Mouse (Mus musculus): ENCODE results near the gene Myh11.

Myh11 gene

DNA sequence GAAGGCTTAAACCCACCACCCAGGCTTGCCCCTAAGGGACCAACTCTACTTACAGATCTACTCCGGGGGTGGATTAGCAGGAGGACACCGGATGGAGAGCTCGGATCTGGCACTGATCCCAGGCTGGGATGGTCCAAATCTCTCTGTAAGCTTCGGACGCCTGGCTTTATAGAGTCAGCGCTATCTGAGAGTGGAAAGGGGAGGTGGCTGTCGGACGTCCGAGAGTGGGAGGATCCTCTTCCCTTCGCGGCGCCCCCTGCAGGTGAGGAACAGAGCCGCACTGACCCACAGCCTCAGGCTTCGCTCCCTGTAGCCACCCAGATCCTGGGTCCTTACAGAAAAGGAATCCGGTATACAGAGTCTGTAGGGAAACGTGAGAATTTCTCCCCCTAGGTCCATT, at the start of gene Myh11:
Gene Myh11 (minus strand): TSS at position 150 of the 400 bp plus-strand sequence.
- DNase-seq (ENCODE audit: low read depth, low spot score), result no peak

DNA sequence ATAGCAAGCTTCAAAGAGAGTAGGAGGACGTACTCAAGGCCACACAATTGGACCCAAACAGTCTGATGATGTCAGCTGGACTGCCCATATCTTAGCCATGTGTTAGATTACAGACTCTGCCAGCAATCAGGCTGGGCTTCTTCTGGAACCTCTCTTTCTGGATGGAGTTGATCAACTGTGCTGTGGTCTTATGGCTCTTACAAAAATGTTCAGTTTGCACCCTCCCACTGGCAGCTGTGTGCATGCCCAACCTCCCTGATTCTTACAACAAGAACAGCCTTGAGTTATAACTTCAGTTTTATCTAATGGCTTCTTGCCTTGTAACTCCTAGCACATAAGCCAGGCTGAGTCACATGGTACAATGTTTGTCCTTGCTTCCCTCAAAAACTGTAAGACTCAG, 37.0 kb upstream of the Myh11 start:
- DNase-seq (ENCODE audit: low read depth, low spot score), result no peak

DNA sequence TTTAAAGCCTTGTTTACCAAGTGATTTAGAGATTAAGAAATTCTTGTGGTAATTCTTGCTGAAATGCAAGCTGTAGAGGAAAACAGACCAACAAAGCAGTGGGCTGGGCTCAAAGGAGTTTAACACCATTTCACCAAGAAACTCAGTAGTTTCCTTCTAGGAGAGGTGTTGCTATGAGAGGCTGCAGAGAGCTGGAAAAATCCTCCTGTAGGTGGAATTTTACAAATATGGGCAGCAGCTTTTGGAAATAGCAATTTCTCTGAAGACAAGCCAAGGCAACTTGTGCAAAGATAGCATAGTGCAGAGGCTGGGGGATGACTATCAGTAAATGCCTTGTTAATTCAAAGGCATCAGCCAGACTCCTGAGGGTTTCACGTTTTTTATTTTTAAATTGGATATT, 29.3 kb upstream of the Myh11 start:
- DNase-seq (ENCODE audit: low read depth, low spot score), result peak; percentile 62

DNA sequence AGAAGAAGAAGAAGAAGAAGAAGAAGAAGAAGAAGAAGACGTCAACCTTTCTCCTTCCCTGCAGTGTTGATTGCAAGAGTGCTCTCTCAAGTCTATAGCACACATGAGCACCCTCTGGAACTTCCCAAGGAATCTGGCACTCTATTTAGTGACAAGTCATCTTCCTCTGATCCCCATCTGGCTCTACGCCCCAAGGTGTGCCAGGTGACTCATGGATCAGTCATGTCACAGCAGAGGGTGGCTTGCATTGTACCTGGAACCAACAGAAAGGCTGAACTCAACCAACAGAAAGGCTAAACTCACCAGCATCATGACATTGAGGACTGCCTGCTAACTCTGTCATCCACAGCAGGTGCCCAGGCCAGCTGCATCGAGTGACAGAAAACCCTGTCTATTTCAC, 28.5 kb upstream of the Myh11 start:
- DNase-seq (ENCODE audit: low read depth, low spot score), result no peak

DNA sequence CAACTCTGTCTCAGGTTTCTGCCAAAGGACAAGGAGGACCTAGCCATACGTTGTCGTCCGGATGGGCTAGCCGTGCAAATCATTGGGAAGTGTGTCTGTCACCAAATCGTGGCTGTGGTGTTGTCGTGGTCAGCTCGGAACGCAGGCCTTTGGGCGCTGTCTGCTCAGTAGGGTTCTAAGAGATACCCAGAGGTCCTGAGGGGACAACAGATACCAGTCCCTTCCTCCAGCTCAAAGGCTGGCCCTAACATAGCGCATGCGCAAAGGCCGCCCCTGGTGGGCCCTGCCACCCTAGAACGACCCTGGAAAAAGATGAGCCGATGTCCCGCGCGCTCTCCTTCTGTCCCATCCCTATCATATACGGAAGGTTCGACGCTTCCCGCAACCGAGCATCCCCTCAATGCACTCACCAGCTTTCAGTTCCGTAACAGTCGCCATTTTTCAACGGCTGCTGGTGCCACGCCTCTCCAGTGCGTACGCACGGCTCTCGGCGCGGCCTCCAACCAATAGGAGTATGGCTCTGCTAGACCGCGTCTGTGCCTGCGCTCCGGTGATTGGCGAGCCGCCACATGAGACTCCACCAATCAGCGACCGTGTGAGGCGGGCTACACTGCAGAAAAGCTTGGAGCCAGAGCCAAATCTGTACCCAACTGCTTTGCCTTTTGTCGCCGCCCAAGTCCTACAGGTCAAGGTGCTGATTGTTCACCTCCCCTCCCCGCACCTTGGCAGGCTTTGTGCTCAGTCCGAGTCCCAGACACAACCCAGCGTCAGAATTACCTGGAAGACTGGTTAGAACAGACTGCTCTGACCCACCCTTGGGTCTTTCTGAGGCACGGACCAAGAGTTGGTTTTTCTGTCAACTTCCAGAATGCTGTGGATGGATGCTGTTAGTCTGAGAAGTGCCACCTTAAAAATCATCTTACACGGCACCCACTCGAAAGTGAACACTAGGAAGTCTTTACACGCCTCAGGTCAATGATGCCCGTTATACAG, 26.0 kb upstream of the Myh11 start, which contains the start of gene Fopnl:
Gene Fopnl (minus strand): TSS at position 522 of the 993 bp plus-strand sequence.
- peak; percentile 95 for DNase-seq (ENCODE audit: low read depth, low spot score)

DNA sequence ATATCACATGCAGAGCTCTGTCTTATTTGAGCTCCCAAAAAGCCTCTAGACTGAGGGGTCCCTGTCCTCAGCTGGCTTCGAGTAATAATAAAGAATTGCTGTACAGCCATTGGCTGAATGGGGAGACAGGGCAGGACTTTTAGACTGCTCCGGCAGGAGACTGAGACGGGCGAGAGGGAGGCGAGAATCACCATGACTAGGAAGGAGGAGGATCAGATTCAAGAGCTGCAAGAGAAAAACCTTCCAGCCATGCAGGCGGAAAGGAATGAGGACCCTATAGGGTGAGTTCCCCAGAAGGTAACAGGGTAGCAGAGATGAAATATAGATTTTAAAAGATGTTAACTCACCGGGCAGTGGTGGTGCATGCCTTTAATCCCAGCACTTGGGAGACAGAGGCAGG, 21.7 kb upstream of the Myh11 start:
- no peak for DNase-seq (ENCODE audit: low read depth, low spot score)

DNA sequence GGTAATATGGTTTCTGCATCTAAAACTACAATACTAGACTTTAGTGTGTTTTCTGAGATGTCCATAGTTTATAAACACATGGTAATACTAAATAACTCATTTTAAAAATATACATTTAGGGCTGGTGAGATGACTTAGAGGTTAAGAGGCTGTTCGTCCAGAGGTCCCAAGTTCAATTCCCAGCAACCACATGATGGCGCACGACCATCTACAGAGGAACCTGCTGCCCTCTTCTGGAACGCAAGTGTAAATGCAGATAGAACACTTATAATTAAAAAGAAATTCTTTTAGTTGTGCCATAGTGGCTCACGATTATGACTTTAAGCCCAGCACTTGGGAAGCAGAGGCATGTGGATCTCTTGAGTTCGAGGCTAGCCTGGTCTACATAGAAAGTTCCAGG, 20.2 kb upstream of the Myh11 start:
- no peak for DNase-seq (ENCODE audit: low read depth, low spot score)

DNA sequence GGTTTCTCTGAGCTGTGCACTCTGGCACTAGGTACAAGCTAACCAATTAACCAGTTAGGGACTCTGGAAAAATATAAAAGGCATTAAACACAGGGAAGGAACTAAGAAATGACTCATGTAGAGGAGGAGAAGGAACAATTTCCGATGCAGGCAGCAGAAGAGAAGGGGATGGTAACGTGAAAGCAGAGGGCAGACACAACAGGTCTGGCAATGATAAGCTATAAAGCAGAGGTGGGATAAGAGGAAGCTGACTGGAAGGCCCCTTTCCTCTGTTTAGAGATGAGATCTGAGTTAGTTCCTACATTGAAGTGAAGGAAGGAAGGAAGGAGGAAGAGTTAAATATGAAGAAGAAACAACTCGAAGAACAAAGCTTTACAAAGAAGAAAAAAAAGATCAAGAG, 18.7 kb upstream of the Myh11 start:
- no peak for DNase-seq (ENCODE audit: low read depth, low spot score)

DNA sequence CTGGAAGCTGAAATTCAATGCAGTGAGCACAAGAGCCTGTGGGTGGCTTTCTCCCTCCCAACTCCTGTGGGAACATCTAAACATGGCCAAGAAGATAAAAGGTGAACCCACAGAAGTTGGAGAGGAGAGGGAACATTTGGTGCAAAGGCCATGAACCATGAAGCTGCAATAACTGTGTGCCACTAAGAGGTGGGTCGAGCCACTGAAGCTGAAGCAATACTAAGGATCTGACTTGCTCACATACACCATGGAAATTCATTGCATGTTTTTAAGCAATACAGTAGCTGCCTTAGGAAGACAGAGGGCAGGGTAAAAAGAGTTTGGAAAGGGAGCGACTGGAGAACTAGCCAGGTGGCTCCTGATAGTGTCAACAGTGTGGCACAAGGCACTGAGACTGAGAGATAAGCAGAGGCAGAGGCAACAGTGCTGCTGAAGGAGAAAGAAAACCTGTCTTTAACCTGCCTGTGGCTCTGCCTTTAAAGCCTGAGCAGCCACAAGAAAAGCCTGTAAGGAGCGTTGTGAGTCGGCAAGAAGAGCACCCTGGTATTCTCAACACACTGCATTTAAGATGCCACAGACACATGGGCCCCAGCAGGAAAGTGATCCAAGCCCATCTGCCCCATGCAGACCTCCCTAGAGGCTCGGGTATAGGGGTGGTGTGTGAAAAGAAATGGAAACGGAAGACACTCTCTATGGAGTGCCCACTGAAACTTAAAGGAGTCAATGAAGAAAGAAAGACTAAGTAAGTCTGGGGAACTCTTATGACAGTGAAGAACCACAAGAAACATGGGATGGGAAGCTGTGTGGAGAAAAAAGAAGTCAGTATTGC, 17.3 kb upstream of the Myh11 start:
- DNase-seq (ENCODE audit: low read depth, low spot score), result no peak

DNA sequence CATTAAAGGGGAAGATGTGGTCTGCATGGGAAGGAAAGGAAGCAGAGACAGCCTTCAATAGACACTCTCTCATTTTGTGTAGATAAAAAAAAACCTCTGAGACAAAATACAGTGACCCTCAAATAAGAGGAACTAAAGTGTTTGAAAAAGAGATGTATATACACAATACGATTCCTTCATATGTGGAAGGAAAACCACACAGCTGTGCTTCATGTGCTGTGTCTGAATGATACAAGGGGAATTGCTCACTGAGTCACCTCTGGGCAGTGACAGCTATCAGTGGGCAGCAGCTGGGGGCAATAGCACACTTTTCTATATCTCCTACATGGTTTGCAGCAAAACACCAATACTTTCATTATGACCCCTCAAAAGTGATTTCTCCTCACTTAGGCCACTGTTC, 16.2 kb upstream of the Myh11 start:
- no peak for DNase-seq (ENCODE audit: low read depth, low spot score)

DNA sequence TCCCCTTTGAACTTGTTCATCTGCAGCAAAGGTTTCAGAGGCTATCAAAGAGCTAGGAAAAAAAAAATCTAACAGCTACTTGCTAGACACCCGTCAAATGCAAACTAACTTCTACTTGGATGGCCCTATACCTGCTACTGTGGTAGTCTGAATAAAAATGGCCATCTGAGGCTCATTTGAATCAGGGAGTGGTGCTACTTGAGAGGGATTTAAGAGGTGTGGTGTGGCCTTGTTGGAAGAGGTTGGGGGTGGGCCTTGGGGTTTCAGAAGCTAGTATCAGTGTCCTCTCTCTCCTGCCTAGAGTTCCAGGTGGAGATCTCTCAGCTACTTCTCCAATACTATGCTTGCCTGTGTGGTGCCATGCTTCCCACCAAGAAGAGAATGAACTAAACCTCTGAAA, 15.3 kb upstream of the Myh11 start:
- DNase-seq (ENCODE audit: low read depth, low spot score), result no peak

DNA sequence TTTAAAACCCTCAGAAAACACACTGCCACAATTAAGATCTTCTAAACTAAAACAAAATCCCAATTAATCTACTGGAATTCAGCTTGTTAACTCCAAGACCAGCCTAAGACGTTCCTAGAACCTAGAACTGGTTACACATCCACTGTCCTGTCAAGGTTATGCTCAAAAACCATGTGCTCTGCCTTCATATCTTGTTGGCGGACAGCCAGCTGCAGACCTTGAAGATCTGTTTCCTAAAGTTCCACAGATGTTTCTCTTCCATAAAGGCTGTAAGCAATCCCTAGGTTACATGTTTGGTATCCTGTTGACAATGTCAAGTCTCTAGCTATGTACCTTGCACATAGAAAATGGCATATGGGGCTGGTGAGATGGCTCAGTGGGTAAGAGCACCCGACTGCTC, 13.6 kb upstream of the Myh11 start:
- DNase-seq (ENCODE audit: low read depth, low spot score), result no peak

DNA sequence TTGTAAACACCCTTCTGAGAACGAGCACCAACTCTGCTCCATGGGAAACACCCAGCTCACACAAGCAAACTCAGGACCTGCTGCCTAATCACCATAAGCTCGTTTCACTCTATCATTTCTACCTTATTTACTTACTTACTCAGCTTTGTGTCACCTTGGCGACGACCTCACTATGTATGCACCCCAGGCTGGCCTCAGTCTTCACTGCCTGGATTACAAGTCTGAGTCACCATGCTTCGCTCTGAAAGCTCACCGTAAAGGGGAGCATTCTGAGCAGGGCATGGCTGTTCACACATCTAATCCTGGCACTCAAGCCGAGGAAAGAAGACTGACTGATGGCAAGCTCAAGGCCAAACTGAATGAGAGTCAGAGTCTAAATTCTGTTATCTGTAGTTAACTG, 12.5 kb upstream of the Myh11 start:
- no peak for DNase-seq (ENCODE audit: low read depth, low spot score)

DNA sequence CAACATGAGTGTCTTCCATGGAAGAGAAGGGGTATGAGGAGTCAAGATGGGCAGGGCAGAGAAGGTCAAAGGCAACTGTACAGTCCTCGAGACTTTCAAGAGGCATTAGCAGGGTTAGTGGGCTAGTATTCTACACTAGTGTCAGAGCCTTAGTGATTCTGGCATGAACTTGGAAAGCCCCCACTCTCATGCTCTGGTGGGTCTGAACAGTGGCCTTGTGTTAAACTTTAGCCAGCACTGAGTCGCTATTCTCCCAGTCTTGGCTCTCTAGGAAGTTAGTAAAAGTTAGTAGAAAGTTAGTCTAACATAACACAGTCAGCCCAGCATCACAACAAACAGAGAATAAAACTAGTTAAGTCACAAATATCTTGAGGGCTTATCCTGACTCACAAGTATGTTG, 12.0 kb upstream of the Myh11 start:
- DNase-seq (ENCODE audit: low read depth, low spot score), result no peak

DNA sequence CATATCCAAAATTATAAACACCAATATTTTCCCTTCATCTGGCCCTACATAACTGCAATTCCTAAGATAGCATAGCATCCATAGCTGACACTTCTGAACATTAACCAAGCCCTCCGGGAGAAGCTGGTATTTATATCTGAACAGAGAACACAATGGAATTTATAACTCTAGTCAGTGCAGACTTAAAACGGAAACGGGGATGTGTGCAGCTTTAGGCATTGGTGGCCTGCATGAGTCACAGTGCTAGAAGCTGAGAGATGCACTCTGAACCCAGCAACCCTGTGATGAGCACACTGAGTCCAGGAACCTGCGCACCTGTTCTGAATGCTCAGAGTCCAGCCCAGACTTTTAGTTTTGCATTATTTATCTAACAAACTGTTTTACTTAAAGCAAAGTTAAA, 7.3 kb upstream of the Myh11 start:
- DNase-seq (ENCODE audit: low read depth, low spot score), result no peak

DNA sequence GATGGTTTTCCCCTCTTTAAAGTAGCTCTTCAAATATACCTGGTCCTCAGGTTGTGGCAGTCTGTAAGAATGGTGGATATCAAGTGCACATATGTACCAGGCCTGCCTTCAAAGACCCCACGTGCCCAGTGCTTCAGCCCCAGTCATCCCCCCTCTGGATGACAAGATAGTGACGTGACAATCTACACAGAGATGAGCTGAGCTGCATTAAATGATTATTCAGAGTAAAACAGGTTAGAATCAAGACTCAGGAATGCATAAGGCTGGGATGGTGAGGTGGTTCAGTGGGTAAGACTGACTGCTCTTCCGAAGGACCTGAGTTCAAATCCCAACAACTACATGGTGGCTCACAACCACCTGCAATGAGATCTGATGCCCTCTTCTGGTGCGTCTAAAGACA, 6.6 kb upstream of the Myh11 start:
- no peak for DNase-seq (ENCODE audit: low read depth, low spot score)

DNA sequence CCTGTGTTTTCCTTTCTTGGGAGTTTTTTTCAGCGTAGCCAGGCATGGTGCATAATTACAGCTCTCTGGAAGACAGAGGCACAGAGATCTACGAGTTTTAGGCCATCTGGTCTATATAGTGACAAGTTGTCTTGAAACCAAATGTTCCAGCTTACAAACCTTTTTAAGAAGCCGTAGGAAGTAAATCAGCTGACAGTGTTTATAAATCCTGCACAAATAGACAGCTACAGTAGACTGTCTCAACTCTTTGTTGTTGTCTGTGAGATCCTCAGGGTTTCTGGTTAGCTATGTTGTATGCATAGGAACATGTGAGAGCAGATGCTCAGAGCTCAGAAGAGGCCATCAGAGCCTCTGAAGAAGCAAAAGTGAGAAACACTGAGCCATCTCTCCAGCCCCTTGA, 6.0 kb upstream of the Myh11 start:
- DNase-seq (ENCODE audit: low read depth, low spot score), result peak; percentile 36

DNA sequence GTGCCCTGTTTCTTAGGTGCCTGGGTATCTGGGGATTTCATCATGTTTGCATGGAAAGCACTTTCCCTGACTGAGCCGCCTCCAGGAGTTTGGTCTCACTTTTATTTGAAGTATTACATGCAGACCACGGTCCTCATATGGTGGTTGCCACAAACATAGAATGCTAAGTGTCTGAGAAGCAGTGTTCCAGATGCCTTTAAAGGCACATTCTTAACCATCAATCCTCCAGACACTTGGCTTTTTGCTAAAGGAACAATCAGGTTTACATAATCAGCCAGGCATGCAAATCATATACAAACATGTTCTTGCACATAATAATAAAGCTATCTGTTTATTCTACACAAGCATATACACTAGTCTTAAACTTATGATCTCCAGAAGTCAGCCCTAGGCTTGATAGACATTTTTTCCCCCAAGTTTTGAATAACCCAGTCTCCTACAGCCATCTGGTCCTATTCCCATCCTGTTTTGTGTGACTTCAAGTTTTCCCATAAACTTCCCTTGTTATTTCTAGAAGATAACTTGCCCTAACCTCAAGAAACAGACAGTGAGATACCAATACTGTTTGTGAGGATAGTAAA, 5.5 kb upstream of the Myh11 start:
- DNase-seq (ENCODE audit: low read depth, low spot score), result no peak

DNA sequence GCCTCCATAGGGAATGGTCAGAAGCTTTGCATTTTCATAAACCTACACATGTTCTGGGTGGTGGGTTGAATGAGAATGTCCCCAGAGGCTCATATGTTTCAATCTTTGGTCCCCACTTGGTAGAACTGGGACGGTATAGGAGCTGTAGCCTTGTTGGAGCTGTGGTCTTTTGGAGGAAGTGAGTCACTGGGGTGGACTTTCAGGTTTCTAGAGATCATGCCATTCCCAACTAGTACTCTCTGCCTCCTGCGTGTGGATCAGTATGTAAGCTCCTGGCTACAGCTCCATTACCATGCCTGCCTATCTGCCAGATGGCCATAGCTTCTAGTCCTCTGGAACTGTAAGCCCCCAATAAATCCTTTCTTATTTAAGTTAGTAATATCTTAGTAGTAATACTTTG, 4.1 kb upstream of the Myh11 start:
- DNase-seq (ENCODE audit: low read depth, low spot score), result no peak

DNA sequence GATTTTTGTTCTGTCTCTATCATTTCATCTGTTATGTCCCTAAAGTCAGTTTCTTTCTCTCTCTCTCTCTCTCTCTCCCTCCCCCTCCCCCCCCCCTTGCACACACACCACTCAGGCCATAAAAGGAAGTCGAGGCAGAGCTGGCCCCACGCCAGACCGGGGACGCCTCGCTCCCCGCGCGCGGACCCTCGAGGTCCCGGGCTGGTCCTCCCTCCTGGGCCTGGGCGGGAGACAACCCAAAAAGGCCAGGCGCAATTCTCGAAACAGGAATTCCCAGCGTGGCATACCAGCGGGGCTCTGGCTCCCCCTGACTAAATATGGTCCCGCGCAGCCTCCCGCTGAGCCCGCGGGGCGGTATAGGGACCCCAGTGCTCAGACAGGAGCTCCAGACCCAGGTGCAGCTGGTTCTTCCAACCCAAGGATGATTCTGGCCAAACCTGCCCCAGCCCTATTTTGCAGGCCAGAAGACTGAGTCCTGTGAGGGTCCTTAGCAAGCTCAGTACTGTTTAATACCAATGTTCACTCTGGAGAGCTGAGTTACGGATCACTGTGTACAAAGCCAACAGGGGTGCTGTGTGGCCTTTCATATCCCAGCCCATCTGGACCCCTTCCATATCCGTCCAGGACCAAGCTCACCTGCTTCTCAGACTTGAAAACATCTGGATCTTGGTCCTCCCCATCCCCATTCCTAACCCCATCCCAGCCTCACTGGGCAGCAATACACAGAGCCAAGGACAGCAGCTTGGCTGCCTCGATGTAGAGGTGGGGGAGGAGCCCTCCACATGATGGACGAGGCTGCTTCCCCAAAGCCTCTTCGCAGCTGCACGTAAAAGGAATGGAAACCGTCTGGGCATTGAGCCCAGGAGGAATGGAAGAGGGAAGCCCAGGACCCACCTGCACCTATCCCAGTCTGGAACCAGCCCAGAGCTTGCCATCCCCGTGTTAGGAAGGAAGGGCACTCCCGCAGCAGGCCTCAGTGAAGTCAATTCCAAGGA, 1.3 kb upstream of the Myh11 start:
- DNase-seq (ENCODE audit: low read depth, low spot score), result no peak

DNA sequence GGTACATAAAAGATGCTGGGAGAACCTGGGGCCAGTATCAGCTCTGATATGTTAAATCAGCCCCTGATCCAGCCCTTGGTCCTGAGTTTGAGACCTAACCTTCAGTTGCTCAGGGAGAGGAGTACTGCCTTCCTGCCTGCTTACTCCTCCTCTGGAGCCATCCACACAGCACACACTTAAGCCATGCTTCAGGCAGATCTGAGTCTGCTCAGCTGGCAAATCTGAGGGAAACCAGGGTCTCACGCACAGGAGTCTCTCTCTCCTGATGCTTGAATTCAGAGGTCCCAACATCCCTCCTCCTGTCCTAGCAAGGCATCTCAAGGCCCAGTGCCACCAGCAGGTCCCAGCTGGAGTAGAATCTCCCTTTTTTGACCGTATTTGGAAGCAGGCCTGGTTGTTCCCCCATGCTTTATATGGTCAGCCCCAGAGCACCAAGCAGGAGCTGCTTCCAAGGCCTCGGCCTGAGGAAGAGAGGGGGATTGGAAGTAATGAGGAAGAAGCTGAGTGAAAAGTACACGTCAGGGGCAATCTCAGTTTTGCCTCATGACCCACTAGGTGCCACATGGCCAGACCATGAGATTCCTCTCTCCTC, 18.7 kb downstream of the Myh11 start:
- DNase-seq (ENCODE audit: low read depth, low spot score), result no peak
